ENCODE assay signal across 9 mouse cellular contexts in the genomic region with DNA sequence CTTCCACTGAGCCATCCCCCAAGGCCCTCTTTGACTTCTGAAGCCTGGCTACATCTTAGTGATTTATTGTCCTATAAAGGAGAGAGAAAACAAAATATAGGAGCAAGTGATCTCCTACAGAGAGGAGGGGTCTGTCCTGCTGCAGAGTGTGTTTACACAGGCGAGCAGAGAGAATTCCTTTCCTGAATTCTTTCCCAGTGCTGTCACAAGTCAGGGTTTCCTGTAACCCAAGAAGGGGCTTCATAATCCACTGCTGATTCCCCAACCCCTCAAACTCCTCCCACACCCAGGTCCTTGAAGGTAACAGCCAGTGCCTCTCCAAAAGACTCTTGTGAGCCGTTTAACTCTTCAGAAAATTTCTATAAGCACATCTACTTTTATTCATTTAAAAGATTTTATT.
DNase-seq lines count a peak whose midpoint lies in the region; ATAC-seq and TF ChIP-seq lines count a peak whose summit lies in the region.
"Had no signal": no experiment of that assay in that cellular context is flagged by ENCODE, and none has a peak within 500 bp of the region (broad histone marks: within the 10 kb centered on the region; RNA-seq: fewer than 3 reads in every experiment).

No protein-coding gene starts in this region.

- no peak overlapping the region for H3K4me3 ChIP-seq in kidney, embryonic 15.5 days (replicated peaks)
- no peak overlapping the region for H3K4me3 ChIP-seq in kidney, adult 2 months (ENCODE audit: insufficient read depth, low read depth, low read length)
- no peak overlapping the region for H3K4me3 ChIP-seq in limb, embryonic 11.5 days (ENCODE audit: low read depth, low read length)
- H3K4me3 ChIP-seq: midbrain, embryonic 15.5 days had no signal

- TF ChIP-seq CTCF in kidney, adult 2 months (conservative IDR thresholded peaks at IDR 0.05; ENCODE audit: insufficient read depth, insufficient read length, low read depth, low read length), result no peak

- TF ChIP-seq POLR2A in kidney, adult 2 months (IDR thresholded peaks at IDR 0.05; ENCODE audit: low read depth, low read length), result no peak

- H3K27ac ChIP-seq in kidney, embryonic 15.5 days, result peak overlapping the region; percentile 83
- H3K27ac ChIP-seq in kidney, adult 2 months (ENCODE audit: insufficient read depth, low read depth, low read length), result no peak overlapping the region
- H3K27ac ChIP-seq in limb, embryonic 11.5 days (replicated peaks; ENCODE audit: low read depth, low read length), result peak overlapping the region; percentile 75
- H3K27ac ChIP-seq: midbrain, embryonic 15.5 days had no signal

- no peak overlapping the region for H3K9ac ChIP-seq in kidney, embryonic 15.5 days
- no peak overlapping the region for H3K9ac ChIP-seq in limb, embryonic 11.5 days (ENCODE audit: low read length)
- H3K9ac ChIP-seq: midbrain, embryonic 15.5 days had no signal

- no peak overlapping the region for H3K4me2 ChIP-seq in kidney, embryonic 15.5 days
- H3K4me2 ChIP-seq in limb, embryonic 11.5 days (ENCODE audit: low read depth, severe bottlenecking), result no peak overlapping the region
- H3K4me2 ChIP-seq: midbrain, embryonic 15.5 days had no signal

- no peaks in the 10 kb centered on the region for H3K36me3 ChIP-seq in kidney, embryonic 15.5 days
- H3K36me3 ChIP-seq in kidney, adult 2 months (ENCODE audit: control insufficient read depth, insufficient read depth, low read length), result no peaks in the 10 kb centered on the region
- H3K36me3 ChIP-seq in limb, embryonic 11.5 days (ENCODE audit: control insufficient read depth, insufficient read depth, low read length), result no peaks in the 10 kb centered on the region
- H3K36me3 ChIP-seq: midbrain, embryonic 15.5 days had no signal

- no peak for DNase-seq in kidney, adult 2 months
- DNase-seq in NIH3T3 (ENCODE audit: low read depth), result peak; percentile 53
- DNase-seq in embryo, embryonic 10 days (ENCODE audit: low spot score), result peak; percentile 84
- peak; percentile 67 for DNase-seq in limb, embryonic 11.5 days (ENCODE audit: low spot score)
- DNase-seq in MN1 (ENCODE audit: low spot score), result no peak

- H3K27me3 ChIP-seq in kidney, embryonic 15.5 days, result no peaks in the 10 kb centered on the region
- no peaks in the 10 kb centered on the region for H3K27me3 ChIP-seq in kidney, adult 2 months (replicated peaks; ENCODE audit: control insufficient read depth, insufficient read depth, low read length)
- H3K27me3 ChIP-seq in limb, embryonic 11.5 days (ENCODE audit: control insufficient read depth, insufficient read depth, low read length), result no peaks in the 10 kb centered on the region
- H3K27me3 ChIP-seq: midbrain, embryonic 15.5 days had no signal

- H3K9me3 ChIP-seq in kidney, embryonic 15.5 days (replicated peaks), result no peaks in the 10 kb centered on the region
- no peaks in the 10 kb centered on the region for H3K9me3 ChIP-seq in limb, embryonic 11.5 days (ENCODE audit: control insufficient read depth, low read length)
- H3K9me3 ChIP-seq: midbrain, embryonic 15.5 days had no signal

- 7% methylated on average over 2 of the region's 2 CpGs for WGBS in kidney, embryonic 15.5 days
- WGBS in kidney, adult 2 months, result 34% methylated on average over 2 of the region's 2 CpGs
- 29% methylated on average over 2 of the region's 2 CpGs for WGBS in limb, embryonic 11.5 days

- ATAC-seq in kidney, embryonic 15.5 days (replicated peaks; ENCODE audit: low FRiP score), result peak; percentile 91
- peak; percentile 75; the same call in 1 of the 2 replicates for ATAC-seq in limb, embryonic 11.5 days (ENCODE audit: insufficient number of reproducible peaks, low FRiP score, low TSS enrichment, low read depth)
- no peak for ATAC-seq in cerebellum, adult (ENCODE audit: insufficient number of reproducible peaks, low FRiP score, low TSS enrichment)
- ATAC-seq: inflammation-experienced regulatory T-cells, adult 6 months; midbrain, embryonic 15.5 days had no signal

- H3K4me1 ChIP-seq in kidney, embryonic 15.5 days, result peaks cover 64% of the 10 kb centered on the region
- no peaks in the 10 kb centered on the region for H3K4me1 ChIP-seq in kidney, adult 2 months (ENCODE audit: control insufficient read depth, insufficient read depth, low read length)
- H3K4me1 ChIP-seq in limb, embryonic 11.5 days (ENCODE audit: control insufficient read depth, insufficient read depth, low read length), result peaks cover 9% of the 10 kb centered on the region; the same call in 1 of the 2 replicates
- H3K4me1 ChIP-seq: midbrain, embryonic 15.5 days had no signal

Comparison
In these comparisons a context has a peak if more than half of its experiments do, and no peak if none do; other contexts are left out.
1. DNase-seq: peak in NIH3T3 (single experiment), embryo, embryonic 10 days (single experiment) and limb, embryonic 11.5 days (single experiment); none in kidney, adult 2 months (single experiment) and MN1 (single experiment).